Mouse (Mus musculus) intestine, embryonic 16.5 days (tissue): ENCODE results near the gene Ski. TPM values are rescaled to one million over a fixed set of nuclear protein-coding genes. Genes with fewer than 3 reads are reported as not detected.
A peak's percentile ranks its signal among the peaks of the same experiment; 100 is the strongest.

Source experiments
- ATAC-seq: fragments of 200-750 bp; cut with Nextera tagmentation; 2 replicates; pipeline ENCODE4 v1.8.0; 2017; ENCODE audit warnings: moderate TSS enrichment, moderate library complexity
- H3K27ac ChIP-seq: fragments of 300-500 bp; sonication (generic); 2 replicates; pipeline ENCODE4 v1.5.1; 2014; ENCODE audit warnings: mild to moderate bottlenecking, low read length
- H3K27me3 ChIP-seq: fragments of 300-500 bp; sonication (generic); replicated peaks from 2 replicates; pipeline ENCODE4 v1.6.1; 2014; ENCODE audit warnings: low read length, control low read depth, mixed read lengths; ENCODE audit not compliant: control insufficient read depth, insufficient read depth
- H3K36me3 ChIP-seq: fragments of 300-500 bp; sonication (generic); 2 replicates; pipeline ENCODE4 v1.6.1; 2014; ENCODE audit warnings: low read length, control low read depth; ENCODE audit not compliant: control insufficient read depth, insufficient read depth
- H3K4me1 ChIP-seq: fragments of 300-500 bp; sonication (generic); 2 replicates; pipeline ENCODE4 v1.6.1; 2014; ENCODE audit warnings: low read length, control low read depth, mixed read lengths; ENCODE audit not compliant: control insufficient read depth, insufficient read depth
- H3K4me2 ChIP-seq: fragments of 300-500 bp; sonication (generic); 2 replicates; pipeline ENCODE4 v1.6.1; 2014; ENCODE audit warnings: low read depth, low read length, control low read depth
- H3K4me3 ChIP-seq: fragments of 300-500 bp; sonication (generic); 2 replicates; pipeline ENCODE4 v1.5.1; 2014; ENCODE audit warnings: mild to moderate bottlenecking, low read length
- H3K9ac ChIP-seq: fragments of 300-500 bp; sonication (generic); 2 replicates; pipeline ENCODE4 v1.6.1; 2014; ENCODE audit warnings: low read depth, low read length
- H3K9me3 ChIP-seq: fragments of 300-500 bp; sonication (generic); 2 replicates; pipeline ENCODE4 v1.6.1; 2016; ENCODE audit warnings: low read length, control low read depth; ENCODE audit not compliant: control insufficient read depth
- WGBS: fragments of 180-500 bp; shearing (Covaris S2); extraction: QIAGEN DNeasy Blood & Tissue Kit; methylation state at CpG from one replicate; pipeline ENCODE4 v1.1.7; 2014; 5-methylcytosine and 5-hydroxymethylcytosine counted together
- polyA plus RNA-seq: library from polyadenylated mRNA; unstranded; fragments of >200 nt; fragmentation: Nextera tagmentation; extraction: Ambion mirVana; gene quantifications from 2 replicates; pipeline ENCODE4 v1.2.1, GENCODE M21; 2015

Gene Ski
- polyA plus RNA-seq = 11.4 and 11.7 TPM in 2 replicates

- no peak for ATAC-seq
- 2% methylated on average over 29 of the region's 63 CpGs for WGBS
- Histone ChIP-seq H3K27me3 (no peaks in the 10 kb centered on the region), H3K4me2 (peak within 1 kb of the TSS; percentile 99), H3K27ac (peak within 1 kb of the TSS; percentile 94), H3K9me3 (no peaks in the 10 kb centered on the region), H3K9ac (peak within 1 kb of the TSS; percentile 94), H3K4me3 (peak within 1 kb of the TSS; percentile 84), H3K36me3 (no peaks in the 10 kb centered on the region), H3K4me1 (peaks cover 33% of the 10 kb centered on the region)
Observed at GRCm38 (mm10) chr4:155222552-155222840, at the start of gene Ski. Ski (minus strand) TSS chr4:155222592.

DNA sequence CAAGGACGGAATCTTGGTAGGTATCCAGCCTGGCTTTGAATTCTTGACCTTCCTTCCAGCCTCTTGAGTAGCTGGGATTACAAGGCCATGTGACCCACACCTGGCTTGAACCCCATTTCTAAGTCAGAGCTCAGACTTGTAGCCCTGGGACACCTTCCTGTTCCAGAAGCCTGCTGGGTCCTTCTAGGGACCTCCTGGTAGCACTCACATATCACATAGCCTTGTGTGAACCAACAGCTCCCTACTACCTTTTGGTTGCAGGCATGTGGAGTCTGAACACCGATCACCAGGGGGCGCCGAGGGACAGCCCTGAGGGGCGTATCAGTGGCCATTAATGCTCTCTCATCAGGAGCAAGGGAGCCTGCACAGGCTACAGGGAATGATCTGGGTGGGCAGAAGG lies 46.0 kb upstream of the Ski start:
- ATAC-seq = peak; percentile 50; the same call in 1 of the 2 replicates
- Histone ChIP-seq H3K9ac (no peak overlapping the region), H3K9me3 (no peaks in the 10 kb centered on the region), H3K4me1 (peaks cover 14% of the 10 kb centered on the region), H3K36me3 (no peaks in the 10 kb centered on the region), H3K4me2 (no peak overlapping the region), H3K27ac (peak overlapping the region; percentile 55; the same call in 1 of the 2 replicates), H3K4me3 (no peak overlapping the region), H3K27me3 (no peaks in the 10 kb centered on the region)
- WGBS = 36% methylated on average over 5 of the region's 5 CpGs

DNA sequence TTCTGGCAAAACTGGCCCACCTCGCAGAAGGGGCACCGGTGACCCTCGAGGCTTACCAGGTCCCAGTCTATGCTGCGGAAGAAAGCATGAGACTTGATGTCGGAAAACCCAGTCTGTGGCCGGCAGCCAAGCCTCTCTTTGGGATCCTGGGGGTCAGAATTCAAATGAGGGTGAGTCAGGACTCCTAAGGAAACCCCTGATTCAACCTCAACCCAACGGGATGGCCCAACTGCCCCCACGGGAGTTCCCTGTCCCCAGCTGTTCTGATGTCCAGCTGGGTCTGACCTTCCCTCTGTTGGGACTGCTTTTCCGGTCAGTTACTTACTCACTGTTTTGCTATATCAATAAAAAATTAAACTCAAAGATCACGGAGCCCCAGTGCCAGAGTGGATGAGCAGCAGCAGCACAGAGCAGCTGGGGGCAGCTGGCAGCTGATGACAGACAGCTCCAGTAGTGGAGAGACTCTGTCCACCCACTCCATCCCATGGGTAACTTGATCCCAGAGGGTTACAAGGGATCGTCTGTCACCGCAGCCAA lies 45.3 kb upstream of the Ski start:
- Histone ChIP-seq H3K9ac (no peak overlapping the region), H3K36me3 (no peaks in the 10 kb centered on the region), H3K4me1 (peaks cover 14% of the 10 kb centered on the region), H3K4me2 (no peak overlapping the region), H3K27ac (peak overlapping the region; percentile 55), H3K9me3 (no peaks in the 10 kb centered on the region), H3K27me3 (no peaks in the 10 kb centered on the region), H3K4me3 (no peak overlapping the region)
- ATAC-seq = peak; percentile 74
- WGBS = 55% methylated on average over 12 of the region's 12 CpGs

- WGBS = 53% methylated on average over 7 of the region's 7 CpGs
- Histone ChIP-seq H3K27ac (peak overlapping the region; percentile 55), H3K4me3 (no peak overlapping the region), H3K4me1 (peaks cover 14% of the 10 kb centered on the region), H3K9me3 (no peaks in the 10 kb centered on the region), H3K36me3 (no peaks in the 10 kb centered on the region), H3K4me2 (no peak overlapping the region), H3K9ac (no peak overlapping the region), H3K27me3 (no peaks in the 10 kb centered on the region)
- ATAC-seq = no peak
Observed at GRCm38 (mm10) chr4:155267047-155267543, 44.7 kb upstream of the Ski start.

GRCm38 (mm10) chr4:155264521-155265321 lies 42.3 kb upstream of the Ski start:
- Histone ChIP-seq H3K36me3 (peaks cover 4% of the 10 kb centered on the region), H3K4me3 (no peak overlapping the region), H3K27ac (no peak overlapping the region), H3K9ac (no peak overlapping the region), H3K9me3 (no peaks in the 10 kb centered on the region; the same call in 1 of the 2 replicates), H3K4me1 (peaks cover 14% of the 10 kb centered on the region), H3K4me2 (no peak overlapping the region), H3K27me3 (no peaks in the 10 kb centered on the region)
- ATAC-seq = no peak
- 86% methylated on average over 3 of the region's 3 CpGs for WGBS

DNA sequence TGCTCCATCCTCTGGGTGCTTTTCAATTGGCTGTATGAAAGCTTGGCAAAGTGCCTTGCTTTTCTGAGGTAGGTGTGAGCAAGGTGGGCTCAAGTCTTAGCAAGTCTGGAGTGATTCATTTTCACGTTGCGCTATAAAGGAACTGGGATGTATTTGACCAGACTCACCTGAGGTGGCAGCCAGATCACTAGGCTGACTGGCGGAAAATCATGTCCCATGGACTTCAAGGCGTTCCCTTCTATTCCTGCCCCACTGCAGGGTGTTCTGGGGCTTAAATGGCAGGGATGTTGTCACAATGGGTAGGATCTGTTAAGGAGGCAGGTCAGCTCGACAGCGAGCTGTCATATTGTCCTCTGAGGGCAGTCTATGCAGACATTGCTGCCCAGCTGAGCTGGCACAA lies 29.9 kb upstream of the Ski start:
- no peaks in the 10 kb centered on the region for H3K36me3 ChIP-seq
- no peak for ATAC-seq
- H3K9me3 ChIP-seq = no peaks in the 10 kb centered on the region
- peaks cover 18% of the 10 kb centered on the region for H3K4me1 ChIP-seq
- H3K4me2 ChIP-seq = no peak overlapping the region
- WGBS = 86% methylated on average over 6 of the region's 6 CpGs
- H3K9ac ChIP-seq = peak overlapping the region; percentile 40; the same call in 1 of the 2 replicates
- no peak overlapping the region for H3K27ac ChIP-seq
- H3K27me3 ChIP-seq = no peaks in the 10 kb centered on the region
- no peak overlapping the region for H3K4me3 ChIP-seq

- H3K4me3 ChIP-seq = 0 out of 2 replicates have a peak overlapping the region, but pooled peaks have one; percentile 63
- no peak for ATAC-seq
- H3K27ac ChIP-seq = peak overlapping the region; percentile 99
- peaks cover 18% of the 10 kb centered on the region for H3K4me1 ChIP-seq
- WGBS = 48% methylated on average over 3 of the region's 3 CpGs
- H3K27me3 ChIP-seq = no peaks in the 10 kb centered on the region
- H3K36me3 ChIP-seq = no peaks in the 10 kb centered on the region
- H3K9me3 ChIP-seq = no peaks in the 10 kb centered on the region
- peak overlapping the region; percentile 86; the same call in 1 of the 2 replicates for H3K9ac ChIP-seq
- peak overlapping the region; percentile 92 for H3K4me2 ChIP-seq
Observed at GRCm38 (mm10) chr4:155251147-155251546, 28.8 kb upstream of the Ski start.

- Histone ChIP-seq H3K4me3 (peak overlapping the region; percentile 63), H3K27me3 (no peaks in the 10 kb centered on the region), H3K27ac (peak overlapping the region; percentile 99), H3K4me2 (peak overlapping the region; percentile 92), H3K4me1 (peaks cover 23% of the 10 kb centered on the region), H3K9ac (peak overlapping the region; percentile 86), H3K9me3 (no peaks in the 10 kb centered on the region), H3K36me3 (no peaks in the 10 kb centered on the region)
- WGBS = 8% methylated on average over 23 of the region's 23 CpGs
- peak; percentile 40 for ATAC-seq
Observed at GRCm38 (mm10) chr4:155250361-155251117, 28.1 kb upstream of the Ski start.
